In the genomic region with DNA sequence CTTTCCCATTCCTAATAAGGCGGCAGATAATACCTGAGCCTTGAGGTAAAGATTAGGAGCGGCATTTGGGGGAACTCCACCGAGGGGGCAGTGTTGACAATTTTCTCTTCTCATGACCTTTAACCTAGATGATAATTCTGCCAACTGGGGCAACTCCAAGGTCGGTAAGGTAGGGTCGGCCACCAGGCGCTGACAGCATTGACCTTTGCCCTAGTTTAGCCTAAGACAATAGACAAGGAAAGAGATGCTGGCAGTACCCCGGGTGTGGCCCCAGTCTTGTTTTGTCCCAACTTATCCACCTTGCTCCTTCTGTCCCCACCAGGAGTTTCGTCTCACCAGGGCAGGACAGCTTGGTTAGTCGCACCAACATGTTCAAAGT, we compare ENCODE assay signal across 8 mouse cellular contexts. TPM values are rescaled to one million over a fixed set of nuclear protein-coding genes. Genes with fewer than 3 reads are reported as not detected.
DNase-seq lines count a peak whose midpoint lies in the region; ATAC-seq and TF ChIP-seq lines count a peak whose summit lies in the region.

No protein-coding gene starts in this region.

- TF ChIP-seq CTCF in kidney, adult 2 months (conservative IDR thresholded peaks at IDR 0.05; ENCODE audit: insufficient read depth, insufficient read length, low read depth, low read length), result no peak

- no peaks in the 10 kb centered on the region for H3K36me3 ChIP-seq in kidney, adult 2 months (ENCODE audit: control insufficient read depth, insufficient read depth, low read length)
- peaks cover 18% of the 10 kb centered on the region for H3K36me3 ChIP-seq in hindbrain, embryonic 13.5 days

- WGBS in kidney, adult 2 months, result under 1% methylated on average over 9 of the region's 9 CpGs
- WGBS in hindbrain, embryonic 13.5 days, result 0% methylated on average over 9 of the region's 9 CpGs

- no peaks in the 10 kb centered on the region for H3K9me3 ChIP-seq in hindbrain, embryonic 13.5 days

- H3K4me3 ChIP-seq in kidney, adult 2 months (ENCODE audit: insufficient read depth, low read depth, low read length), result peak overlapping the region; percentile 66
- H3K4me3 ChIP-seq in hindbrain, embryonic 13.5 days, result peak overlapping the region; percentile 65

- DNase-seq in kidney, adult 2 months, result peak; percentile 73
- no peak for DNase-seq in kidney, postnatal 14 days
- peak; percentile 47 for DNase-seq in c-Kit-positive CD71-positive TER-119-negative erythroid progenitor cells, embryonic 14.5 days (ENCODE audit: low read depth)
- DNase-seq in thymus, postnatal 25 days, result no peak
- DNase-seq in frontal cortex, postnatal 25 days (ENCODE audit: low spot score in 2 of 2), result no peak

- no peak for TF ChIP-seq POLR2A in kidney, adult 2 months (IDR thresholded peaks at IDR 0.05; ENCODE audit: low read depth, low read length)

- H3K9ac ChIP-seq in hindbrain, embryonic 13.5 days, result peak overlapping the region; percentile 75

- H3K27me3 ChIP-seq in kidney, adult 2 months (replicated peaks; ENCODE audit: control insufficient read depth, insufficient read depth, low read length), result no peaks in the 10 kb centered on the region
- H3K27me3 ChIP-seq in hindbrain, embryonic 13.5 days, result no peaks in the 10 kb centered on the region

- H3K4me1 ChIP-seq in kidney, adult 2 months (ENCODE audit: control insufficient read depth, insufficient read depth, low read length), result peaks cover 4% of the 10 kb centered on the region
- H3K4me1 ChIP-seq in hindbrain, embryonic 13.5 days (replicated peaks), result peaks cover 13% of the 10 kb centered on the region

- ATAC-seq in hindbrain, embryonic 13.5 days (ENCODE audit: low FRiP score), result no peak
- ATAC-seq in megakaryocyte, adult 5-6 weeks (ENCODE audit: poor library complexity, severe bottlenecking), result peak; percentile 9
- no peak for ATAC-seq in cerebellum, adult (ENCODE audit: insufficient number of reproducible peaks, low FRiP score, low TSS enrichment)

- H3K27ac ChIP-seq in kidney, adult 2 months (ENCODE audit: insufficient read depth, low read depth, low read length), result peak overlapping the region; percentile 73
- H3K27ac ChIP-seq in hindbrain, embryonic 13.5 days, result peak overlapping the region; percentile 53

- peak overlapping the region; percentile 77 for H3K4me2 ChIP-seq in hindbrain, embryonic 13.5 days

RNA-seq across cellular contexts. Expression of a gene that starts 0.7 kb away (rescaled TPM):
- 1.1 and 1.2 TPM in 2 replicates for polyA plus RNA-seq in kidney, adult 2 months (2012; rRNA removed)
- 9.0 and 10.5 TPM in 2 replicates for polyA plus RNA-seq in hindbrain, embryonic 13.5 days (2015; fragmentation: Nextera tagmentation; extraction: Ambion mirVana)
- total RNA-seq in megakaryocyte, adult 5-6 weeks (2015), result 31.1 and 39.0 TPM in 2 replicates
- 11.8 and 16.7 TPM in 2 replicates for total RNA-seq in megakaryocyte, adult 5-6 weeks (2017)

RNA-seq across cellular contexts. Expression of a gene that starts 1.1 kb away (rescaled TPM):
- polyA plus RNA-seq in kidney, adult 2 months (2012; rRNA removed), result 277 and 354 TPM in 2 replicates
- polyA plus RNA-seq in hindbrain, embryonic 13.5 days (2015; fragmentation: Nextera tagmentation; extraction: Ambion mirVana), result 46.0 and 47.0 TPM in 2 replicates
- 28.4 and 34.4 TPM in 2 replicates for total RNA-seq in megakaryocyte, adult 5-6 weeks (2015)
- total RNA-seq in megakaryocyte, adult 5-6 weeks (2017), result 49.6 and 56.6 TPM in 2 replicates

RNA-seq across cellular contexts. Expression of a gene that starts 37.0 kb away (rescaled TPM):
- 6.4 and 9.6 TPM in 2 replicates for polyA plus RNA-seq in kidney, adult 2 months (2012; rRNA removed)
- 153 and 155 TPM in 2 replicates for polyA plus RNA-seq in hindbrain, embryonic 13.5 days (2015; fragmentation: Nextera tagmentation; extraction: Ambion mirVana)
- total RNA-seq in megakaryocyte, adult 5-6 weeks (2015), result 61.9 and 62.0 TPM in 2 replicates
- total RNA-seq in megakaryocyte, adult 5-6 weeks (2017), result 80.3 and 85.5 TPM in 2 replicates

Comparison
In these comparisons a context has a peak if more than half of its experiments do, and no peak if none do; other contexts are left out.
1. DNase-seq: peak in kidney, adult 2 months (single experiment) and c-Kit-positive CD71-positive TER-119-negative erythroid progenitor cells, embryonic 14.5 days (single experiment); none in kidney, postnatal 14 days (single experiment), thymus, postnatal 25 days (single experiment) and frontal cortex, postnatal 25 days (0 of 2).
2. RNA of a gene that starts 37.0 kb away (polyA plus RNA-seq): 153 to 155 TPM in hindbrain, embryonic 13.5 days; 6.4 to 9.6 TPM in kidney, adult 2 months; every median in the first group is over 10 times any median in the second.